25 mouse cellular contexts compared by ENCODE assay signal in the genomic region with DNA sequence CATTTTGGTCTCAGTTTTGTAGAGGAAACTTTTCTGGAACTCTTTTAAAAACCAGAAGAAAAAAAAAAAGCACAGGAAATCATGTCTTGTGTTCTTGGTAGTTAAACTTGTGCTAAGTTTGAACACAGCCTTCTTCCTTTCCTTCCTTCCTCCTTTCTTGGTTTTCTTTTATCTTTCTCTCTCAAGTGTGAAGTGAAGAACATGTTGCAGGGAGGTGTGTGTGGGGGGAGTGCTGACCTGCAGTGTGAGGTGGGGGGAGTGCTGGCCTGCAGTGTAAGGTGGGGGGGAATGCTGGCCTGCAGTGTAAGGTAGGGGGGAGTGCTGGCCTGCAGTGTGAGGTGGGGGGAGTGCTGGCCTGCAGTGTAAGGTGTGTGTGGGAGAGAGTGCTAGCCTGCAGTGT.
"Had no signal": no experiment of that assay in that cellular context is flagged by ENCODE, and none has a peak within 500 bp of the region (broad histone marks: within the 10 kb centered on the region; RNA-seq: fewer than 3 reads in every experiment).

No protein-coding gene starts in this region.

- H3K9me3 ChIP-seq: heart, embryonic 13.5 days; heart, embryonic 15.5 days; intestine, embryonic 15.5 days; limb, embryonic 13.5 days; limb, embryonic 15.5 days had no signal

- H3K27ac ChIP-seq: heart, adult 2 months; heart, embryonic 13.5 days; heart, embryonic 15.5 days; hindbrain, embryonic 14.5 days; intestine, embryonic 15.5 days; layer of hippocampus, adult 2 months; limb, embryonic 13.5 days; limb, embryonic 15.5 days had no signal

- H3K27me3 ChIP-seq: intestine, embryonic 15.5 days had no signal

- ATAC-seq: hindbrain, embryonic 16.5 days; inflammation-experienced regulatory T-cells, adult 6 months; intestine, embryonic 15.5 days; intestine, postnatal 0 days had no signal

- H3K36me3 ChIP-seq: heart, embryonic 13.5 days; heart, embryonic 15.5 days; intestine, embryonic 15.5 days; limb, embryonic 13.5 days; limb, embryonic 15.5 days had no signal

- DNase-seq: gastrocnemius, postnatal 14 days; gastrocnemius, postnatal 36 days; heart, adult 11 months; heart, adult 2 months; heart, postnatal 14 days; heart, postnatal 36 days; kidney, adult 18-20 months; kidney, adult 8-10 months; kidney, postnatal 10 days; kidney, postnatal 25 days; kidney, postnatal 4 days; layer of hippocampus, adult 9-11 months; layer of hippocampus, postnatal 36 days; left cerebral cortex, postnatal 4 days had no signal

- H3K4me2 ChIP-seq: heart, embryonic 11.5 days; heart, embryonic 13.5 days; heart, embryonic 15.5 days; hindbrain, embryonic 14.5 days; intestine, embryonic 15.5 days; limb, embryonic 13.5 days; limb, embryonic 15.5 days had no signal

- H3K9ac ChIP-seq: heart, embryonic 13.5 days; heart, embryonic 15.5 days; hindbrain, embryonic 14.5 days; intestine, embryonic 15.5 days; limb, embryonic 13.5 days; limb, embryonic 15.5 days had no signal

- H3K4me3 ChIP-seq: heart, adult 2 months; heart, embryonic 13.5 days; heart, embryonic 15.5 days; intestine, embryonic 15.5 days; layer of hippocampus, adult 2 months; limb, embryonic 13.5 days; limb, embryonic 15.5 days had no signal
